Mouse (Mus musculus) lung, embryonic 14.5 days (tissue): ENCODE data around the gene Gm4881. TPM values are rescaled to one million over a fixed set of nuclear protein-coding genes. Genes with fewer than 3 reads are reported as not detected.

ENCODE experiments used
- ATAC-seq: fragments of 200-750 bp; cut with Nextera tagmentation; 2 replicates; pipeline ENCODE4 v1.8.0; 2017; ENCODE audit warnings: mild to moderate bottlenecking, moderate TSS enrichment, moderate library complexity; ENCODE audit not compliant: insufficient read depth
- DNase-seq: peaks from one replicate; pipeline ENCODE4 v3.0.0-alpha.2; 2015
- H3K27ac ChIP-seq: fragments of 300-500 bp; sonication (generic); 2 replicates; pipeline ENCODE4 v1.5.1; 2014; ENCODE audit warnings: low read depth, mild to moderate bottlenecking, moderate library complexity
- H3K27me3 ChIP-seq: fragments of 300-500 bp; sonication (generic); 2 replicates; pipeline ENCODE4 v1.6.1; 2014; ENCODE audit warnings: low read length, control low read depth; ENCODE audit not compliant: insufficient read depth
- H3K36me3 ChIP-seq: fragments of 300-500 bp; sonication (generic); 2 replicates; pipeline ENCODE4 v1.6.1; 2014; ENCODE audit warnings: control low read depth; ENCODE audit not compliant: insufficient read depth
- H3K4me1 ChIP-seq: fragments of 300-500 bp; sonication (generic); 2 replicates; pipeline ENCODE4 v1.6.1; 2014; ENCODE audit warnings: antibody characterized with exemption, control low read depth; ENCODE audit not compliant: insufficient read depth
- H3K4me2 ChIP-seq: fragments of 300-500 bp; sonication (generic); 2 replicates; pipeline ENCODE4 v1.6.1; 2014; ENCODE audit warnings: mild to moderate bottlenecking
- H3K4me3 ChIP-seq: fragments of 300-500 bp; sonication (generic); 2 replicates; pipeline ENCODE4 v1.5.1; 2014; ENCODE audit warnings: low read depth, low read length
- H3K9ac ChIP-seq: fragments of 300-500 bp; sonication (generic); 2 replicates; pipeline ENCODE4 v1.6.1; 2014
- H3K9me3 ChIP-seq: fragments of 300-500 bp; sonication (generic); 2 replicates; pipeline ENCODE4 v1.6.1; 2016; ENCODE audit warnings: low read depth, low read length, control low read depth
- CTCF ChIP-seq: IDR thresholded peaks from 2 replicates; pipeline ENCODE4 v1.5.1; 2016; ENCODE audit warnings: antibody characterized with exemption, low read depth
- WGBS: fragments of 180-500 bp; shearing (Covaris S2); extraction: QIAGEN DNeasy Blood & Tissue Kit; methylation state at CpG from one replicate; pipeline ENCODE4 v1.1.7; 2014; 5-methylcytosine and 5-hydroxymethylcytosine counted together
- polyA plus RNA-seq: library from polyadenylated mRNA; unstranded; fragments of >200 nt; fragmentation: Nextera tagmentation; extraction: Ambion mirVana; gene quantifications from 2 replicates; pipeline ENCODE4 v1.2.1, GENCODE M21; 2014

Gm4881 gene
- polyA plus RNA-seq, 1 experiment from 2014 or later: not detected

DNA sequence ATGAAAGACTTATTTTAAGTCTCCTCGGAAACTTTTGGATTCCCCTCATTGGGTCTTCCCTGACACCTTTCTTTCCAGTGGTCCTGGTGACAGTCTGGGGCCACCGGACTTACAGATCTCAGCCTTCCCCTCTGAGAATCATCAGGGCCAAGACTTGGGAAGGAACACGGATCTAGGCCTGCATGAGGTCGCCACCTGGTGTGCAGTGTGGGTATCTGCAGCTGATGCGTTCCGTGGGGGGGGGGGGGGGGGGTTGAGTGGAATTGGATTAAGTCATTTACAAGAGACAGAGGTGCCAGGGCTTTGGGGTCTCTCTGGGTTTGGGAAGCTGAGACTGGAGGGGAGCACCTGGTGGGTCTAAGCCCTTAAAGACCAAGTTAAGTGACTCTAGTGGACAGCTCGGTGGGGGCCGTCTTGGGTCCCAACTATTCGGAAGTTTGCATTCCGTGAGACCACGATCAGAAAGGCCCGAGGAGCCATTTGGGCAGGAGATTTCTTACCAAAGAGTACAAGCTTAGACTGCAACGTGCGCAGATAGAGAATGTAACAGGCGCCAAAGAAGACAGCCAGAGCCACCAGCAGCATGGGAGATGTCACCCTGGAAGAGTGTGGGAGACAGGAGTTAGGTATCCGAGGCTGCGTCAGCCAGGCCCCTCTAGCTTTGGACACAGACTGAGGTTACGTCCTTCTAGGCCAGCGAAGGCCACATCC, 27.1 kb upstream of the Gm4881 start:
- ATAC-seq: no peak; the same call in 1 of the 2 replicates
- peak; percentile 79 for TF ChIP-seq CTCF
- peak overlapping the region; percentile 77 for H3K4me3 ChIP-seq
- 9% methylated on average over 19 of the region's 19 CpGs for WGBS
- peak; percentile 71 for DNase-seq
- no peaks in the 10 kb centered on the region for H3K27me3 ChIP-seq
- H3K4me1 ChIP-seq: 0 out of 2 replicates have a peak, but pooled peaks cover 3% of the 10 kb centered on the region
- H3K9ac ChIP-seq: peak overlapping the region; percentile 75
- peak overlapping the region; percentile 81 for H3K4me2 ChIP-seq
- H3K36me3 ChIP-seq: peaks cover 11% of the 10 kb centered on the region; the same call in 1 of the 2 replicates
- H3K27ac ChIP-seq: no peak overlapping the region; the same call in 1 of the 2 replicates
- H3K9me3 ChIP-seq: no peaks in the 10 kb centered on the region

DNA sequence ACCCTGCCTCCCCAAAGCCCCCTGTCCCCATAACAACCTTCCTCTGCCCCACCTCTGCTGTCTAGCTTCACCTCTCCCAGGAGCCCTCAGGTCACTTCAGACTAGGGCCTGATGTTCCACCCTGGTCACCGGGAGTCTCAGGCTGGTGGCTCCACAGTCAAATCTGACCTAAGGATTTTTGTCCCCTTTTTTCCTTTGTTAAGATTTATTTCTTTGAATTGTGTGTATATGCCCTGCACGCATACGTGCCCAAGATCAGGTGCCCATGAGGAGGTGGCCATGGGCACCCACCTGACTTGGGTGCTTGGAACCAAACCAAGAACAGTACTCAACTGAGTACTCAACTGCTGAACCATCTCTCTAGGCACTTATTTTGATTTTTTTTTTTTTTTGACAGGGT, 26.0 kb upstream of the Gm4881 start:
- no peak for TF ChIP-seq CTCF
- WGBS: 93% methylated on average over 3 of the region's 3 CpGs
- H3K4me2 ChIP-seq: no peak overlapping the region

DNA sequence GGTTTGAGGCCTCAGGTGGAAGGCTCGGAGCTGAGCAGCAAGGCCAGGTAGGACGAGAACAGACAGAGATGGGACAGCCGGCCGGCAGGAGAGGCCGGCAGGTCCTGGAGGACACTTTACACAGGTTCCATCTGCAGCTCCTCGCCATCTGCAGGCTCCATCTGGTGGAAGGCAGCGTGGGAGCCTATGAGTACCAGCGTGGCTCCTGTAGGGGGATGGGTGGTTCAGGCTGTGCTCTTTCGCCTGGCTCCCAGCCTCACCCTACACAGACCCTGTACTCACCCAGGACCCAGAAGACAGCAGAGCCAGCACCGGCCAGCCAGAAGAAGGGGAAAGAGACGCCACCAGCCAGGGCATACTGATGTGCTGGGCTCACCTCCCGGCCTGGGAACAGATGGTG, 25.5 kb upstream of the Gm4881 start:
- Histone ChIP-seq H3K9ac (no peak overlapping the region), H3K27me3 (no peaks in the 10 kb centered on the region), H3K9me3 (no peaks in the 10 kb centered on the region), H3K4me2 (no peak overlapping the region), H3K4me3 (no peak overlapping the region), H3K36me3 (peaks cover 11% of the 10 kb centered on the region; the same call in 1 of the 2 replicates), H3K4me1 (0 out of 2 replicates have a peak, but pooled peaks cover 3% of the 10 kb centered on the region), H3K27ac (no peak overlapping the region)
- no peak for TF ChIP-seq CTCF
- no peak for ATAC-seq
- DNase-seq: no peak
- 72% methylated on average over 12 of the region's 12 CpGs for WGBS

More for the DNA sequence above, 26.0 kb upstream of the Gm4881 start:
- no peak overlapping the region for H3K27ac ChIP-seq
- DNase-seq (no peak), ATAC-seq (no peak)
- H3K4me3 ChIP-seq: no peak overlapping the region
- H3K36me3 ChIP-seq: peaks cover 11% of the 10 kb centered on the region; the same call in 1 of the 2 replicates
- no peaks in the 10 kb centered on the region for H3K27me3 ChIP-seq
- no peaks in the 10 kb centered on the region for H3K9me3 ChIP-seq
- 0 out of 2 replicates have a peak, but pooled peaks cover 3% of the 10 kb centered on the region for H3K4me1 ChIP-seq
- no peak overlapping the region for H3K9ac ChIP-seq

DNA sequence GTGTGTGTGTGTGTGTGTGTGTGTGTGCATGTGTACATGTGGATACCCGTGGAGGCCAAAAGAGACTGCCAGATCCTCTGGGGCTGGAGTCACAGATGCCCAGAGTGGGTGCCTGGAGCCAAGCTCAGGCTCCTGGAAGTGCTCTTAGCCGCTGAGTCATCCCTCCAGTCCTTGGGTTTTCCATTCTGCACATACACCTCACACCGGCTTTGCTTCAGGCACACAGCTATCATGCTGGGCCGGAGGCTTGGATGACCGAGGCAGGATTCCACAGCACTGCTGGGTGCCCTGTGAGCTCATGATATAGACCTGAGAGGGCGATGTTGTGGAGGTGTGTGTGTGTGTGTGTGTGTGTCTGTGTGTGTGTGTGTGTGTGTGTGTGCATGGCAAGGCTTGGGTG, 24.2 kb upstream of the Gm4881 start:
- Histone ChIP-seq H3K4me1 (0 out of 2 replicates have a peak, but pooled peaks cover 3% of the 10 kb centered on the region), H3K9me3 (no peaks in the 10 kb centered on the region), H3K27me3 (no peaks in the 10 kb centered on the region), H3K27ac (no peak overlapping the region), H3K4me3 (no peak overlapping the region), H3K4me2 (no peak overlapping the region), H3K36me3 (peaks cover 11% of the 10 kb centered on the region; the same call in 1 of the 2 replicates), H3K9ac (no peak overlapping the region)
- no peak for ATAC-seq
- TF ChIP-seq CTCF: no peak
- 71% methylated on average over 6 of the region's 6 CpGs for WGBS
- DNase-seq: no peak

DNA sequence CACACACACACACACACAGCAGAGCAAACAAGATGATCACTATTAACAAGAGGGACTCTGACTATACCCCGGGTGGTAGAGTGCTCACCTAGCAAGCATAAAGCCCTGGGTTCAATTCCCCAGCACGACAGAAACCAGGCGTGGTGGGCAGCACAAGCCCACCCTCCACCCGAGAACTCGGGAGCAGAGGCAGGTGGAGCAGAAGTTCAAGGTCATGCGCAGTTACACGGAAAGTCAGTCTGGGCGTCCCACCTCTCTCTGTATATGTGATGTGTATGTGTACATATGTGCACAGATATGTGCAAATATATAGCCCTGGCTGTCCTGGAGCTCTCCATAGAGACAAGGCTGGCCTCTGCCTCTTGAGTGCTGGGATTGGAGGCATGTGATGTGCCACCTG, 23.7 kb upstream of the Gm4881 start:
- Histone ChIP-seq H3K4me2 (no peak overlapping the region), H3K9me3 (no peaks in the 10 kb centered on the region), H3K27ac (no peak overlapping the region), H3K4me3 (no peak overlapping the region), H3K9ac (no peak overlapping the region), H3K36me3 (peaks cover 11% of the 10 kb centered on the region; the same call in 1 of the 2 replicates), H3K4me1 (0 out of 2 replicates have a peak, but pooled peaks cover 3% of the 10 kb centered on the region), H3K27me3 (no peaks in the 10 kb centered on the region)
- TF ChIP-seq CTCF: no peak
- WGBS: 80% methylated on average over 8 of the region's 8 CpGs
- DNase-seq (no peak), ATAC-seq (no peak)

DNA sequence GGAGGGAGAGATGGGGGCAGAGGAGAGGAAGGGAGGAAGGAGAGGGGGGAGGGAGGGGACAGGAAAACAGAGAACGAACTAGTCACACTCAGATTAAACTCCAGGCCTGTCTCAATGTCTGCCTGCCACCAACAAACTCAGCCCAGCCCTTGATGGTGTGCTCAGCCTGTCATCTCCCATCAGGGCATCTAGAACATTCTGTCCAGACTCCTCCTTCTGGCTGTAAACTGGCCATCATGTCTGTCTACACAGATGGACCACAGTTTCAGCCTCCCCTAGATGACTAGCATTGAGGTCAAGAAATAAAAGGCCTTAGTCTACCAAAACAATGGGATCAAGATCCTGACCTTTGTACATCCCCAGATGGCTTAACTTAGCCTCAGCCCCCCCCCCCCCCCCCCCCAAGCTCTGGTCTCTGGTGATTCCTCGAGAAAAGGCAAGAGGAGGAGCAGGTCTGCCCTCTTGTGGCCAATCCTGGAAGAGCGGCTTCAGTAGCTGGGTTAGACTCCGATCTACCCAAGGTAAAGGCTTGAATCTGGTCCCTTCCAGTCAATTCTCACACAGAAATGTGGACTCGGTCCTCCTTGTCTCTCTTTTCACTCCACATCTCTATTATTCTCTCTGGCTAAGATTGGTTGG, 20.7 kb upstream of the Gm4881 start:
- no peak overlapping the region for H3K27ac ChIP-seq
- H3K27me3 ChIP-seq: no peaks in the 10 kb centered on the region
- ATAC-seq (no peak), DNase-seq (peak; percentile 89)
- no peaks in the 10 kb centered on the region for H3K4me1 ChIP-seq
- no peak overlapping the region for H3K4me3 ChIP-seq
- H3K9ac ChIP-seq: no peak overlapping the region
- TF ChIP-seq CTCF: peak; percentile 79
- 12% methylated on average over 5 of the region's 5 CpGs for WGBS
- H3K36me3 ChIP-seq: peaks cover 9% of the 10 kb centered on the region; the same call in 1 of the 2 replicates
- no peak overlapping the region for H3K4me2 ChIP-seq
- H3K9me3 ChIP-seq: no peaks in the 10 kb centered on the region

DNA sequence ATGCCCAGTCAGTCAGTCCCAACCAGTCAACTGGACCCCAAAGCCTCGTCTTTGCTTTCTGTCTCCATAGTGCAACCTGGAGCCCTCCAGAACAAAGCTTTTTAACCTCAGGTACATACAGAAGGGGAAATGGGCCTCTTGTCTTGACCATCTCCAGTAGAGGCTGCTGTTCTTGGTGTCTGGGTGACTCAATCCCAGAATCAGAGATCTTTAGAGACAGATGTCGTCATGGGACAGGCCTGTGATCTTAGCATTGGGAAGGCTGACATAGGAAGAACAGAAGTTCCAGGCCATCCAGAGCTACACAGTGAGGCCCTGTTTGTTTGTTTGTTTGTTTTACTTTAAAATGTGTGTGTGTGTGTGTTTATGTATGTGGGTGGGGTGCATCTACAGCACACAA, 20.0 kb upstream of the Gm4881 start:
- Histone ChIP-seq H3K27ac (no peak overlapping the region), H3K36me3 (peaks cover 1% of the 10 kb centered on the region; the same call in 1 of the 2 replicates), H3K9ac (no peak overlapping the region), H3K4me1 (no peaks in the 10 kb centered on the region), H3K4me3 (no peak overlapping the region), H3K9me3 (no peaks in the 10 kb centered on the region), H3K4me2 (no peak overlapping the region), H3K27me3 (no peaks in the 10 kb centered on the region)
- WGBS: 70% methylated on average over 2 of the region's 2 CpGs
- ATAC-seq: no peak
- no peak for TF ChIP-seq CTCF
- DNase-seq: no peak
